Mouse (Mus musculus) thymus, adult 2 months (tissue): Measurements from ENCODE around the gene Ptov1.

Source experiments
- CTCF ChIP-seq: fragments of 200-500 bp; IDR thresholded peaks from 2 replicates; pipeline ENCODE4 v1.5.1; 2012; ENCODE audit warnings: mild to moderate bottlenecking, control low read depth, low read length, moderate library complexity, borderline replicate concordance; ENCODE audit not compliant: control insufficient read depth, poor library complexity, insufficient read depth; ENCODE audit errors: extremely low read depth
- POLR2A ChIP-seq: fragments of 200-500 bp; IDR thresholded peaks from 2 replicates; pipeline ENCODE4 v1.6.1; 2012; ENCODE audit warnings: mild to moderate bottlenecking, low read length, control low read depth, moderate library complexity; ENCODE audit not compliant: control insufficient read depth, poor library complexity, insufficient read depth; ENCODE audit errors: extremely low read depth

- TF ChIP-seq CTCF, result no peak
- TF ChIP-seq POLR2A, result no peak
Observed at GRCm38 (mm10) chr7:44886964-44887363, 17.4 kb upstream of the Ptov1 start.
